Mouse (Mus musculus) forebrain, embryonic 12.5 days (tissue): ENCODE results near the gene Wbp1l. TPM values are rescaled to one million over a fixed set of nuclear protein-coding genes. Genes with fewer than 3 reads are reported as not detected.
"Not testable (repeated sequence)": the region's sequence is repeated elsewhere in the genome, so short reads cannot be mapped to it uniquely, and the experiment has no call there.

ENCODE experiments used
- ATAC-seq: fragments of 200-750 bp; cut with Nextera tagmentation; 2 replicates; pipeline ENCODE4 v1.8.0; 2017; ENCODE audit warnings: moderate TSS enrichment; ENCODE audit not compliant: low FRiP score
- H3K27ac ChIP-seq: fragments of 300-500 bp; sonication (generic); 2 replicates; pipeline ENCODE4 v1.5.1; 2016; ENCODE audit warnings: mild to moderate bottlenecking
- H3K27me3 ChIP-seq: fragments of 300-500 bp; sonication (generic); 2 replicates; pipeline ENCODE4 v1.6.1; 2016; ENCODE audit warnings: mild to moderate bottlenecking
- H3K36me3 ChIP-seq: fragments of 300-500 bp; sonication (generic); replicated peaks from 2 replicates; pipeline ENCODE4 v1.6.1; 2016; ENCODE audit warnings: mild to moderate bottlenecking
- H3K4me1 ChIP-seq: fragments of 300-500 bp; sonication (generic); 2 replicates; pipeline ENCODE4 v1.6.1; 2016
- H3K4me2 ChIP-seq: fragments of 300-500 bp; sonication (generic); 2 replicates; pipeline ENCODE4 v1.6.1; 2016; ENCODE audit warnings: mild to moderate bottlenecking, moderate library complexity
- H3K4me3 ChIP-seq: fragments of 300-500 bp; sonication (generic); replicated peaks from 2 replicates; pipeline ENCODE4 v1.5.1; 2016; ENCODE audit warnings: mild to moderate bottlenecking
- H3K9ac ChIP-seq: fragments of 300-500 bp; sonication (generic); 2 replicates; pipeline ENCODE4 v1.6.1; 2016; ENCODE audit warnings: mild to moderate bottlenecking
- H3K9me3 ChIP-seq: fragments of 300-500 bp; sonication (generic); 2 replicates; pipeline ENCODE4 v1.6.1; 2016
- WGBS: fragments of 180-500 bp; shearing (Covaris S2); methylation state at CpG from one replicate; pipeline ENCODE4 v1.1.7; 2016; 5-methylcytosine and 5-hydroxymethylcytosine counted together
- polyA plus RNA-seq: library from polyadenylated mRNA; unstranded; fragments of >200 nt; fragmentation: Nextera tagmentation; extraction: Ambion mirVana; gene quantifications from 2 replicates; pipeline ENCODE4 v1.2.1, GENCODE M21; 2016

The Wbp1l gene
- 43.2 and 44.5 TPM in 2 replicates for polyA plus RNA-seq

DNA sequence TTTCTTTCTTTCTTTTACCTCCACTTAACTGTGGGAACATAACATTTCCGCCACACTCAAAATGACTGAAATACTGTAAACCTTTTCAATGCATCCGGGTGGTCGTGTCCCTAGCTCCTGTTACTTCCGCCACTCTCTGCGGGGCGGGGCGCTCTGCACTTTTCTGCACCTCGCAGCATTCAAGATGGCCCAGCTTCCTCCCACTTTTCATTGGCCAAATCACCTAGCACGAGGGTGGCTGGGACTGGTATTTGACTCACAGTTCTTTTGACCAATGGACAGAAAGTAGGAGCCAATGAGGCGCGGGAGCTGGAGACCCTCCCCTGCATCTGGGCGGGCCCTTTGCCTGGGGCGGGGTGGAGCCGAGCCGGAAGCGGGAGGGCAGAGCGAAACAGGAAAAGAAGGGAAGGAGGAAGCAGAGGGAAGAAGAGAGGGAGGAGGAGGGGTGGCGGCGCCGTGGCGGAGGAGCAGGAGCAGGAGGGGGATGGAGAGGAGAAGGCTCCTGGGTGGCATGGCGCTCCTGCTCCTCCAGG, at the start of gene Wbp1l:
Wbp1l (plus strand) TSS at position 365 of the 533 bp plus-strand sequence.
- peak within 1 kb of the TSS; percentile 31; the same call in 1 of the 2 replicates for H3K27ac ChIP-seq
- under 1% methylated on average over 21 of the region's 22 CpGs for WGBS
- peak within 1 kb of the TSS; percentile 95 for H3K4me3 ChIP-seq
- H3K4me1 ChIP-seq: peaks cover 19% of the 10 kb centered on the region
- no peaks in the 10 kb centered on the region for H3K27me3 ChIP-seq
- peak; percentile 100 for ATAC-seq
- no peaks in the 10 kb centered on the region for H3K9me3 ChIP-seq
- H3K36me3 ChIP-seq: peaks cover 6% of the 10 kb centered on the region; the same call in 1 of the 2 replicates
- peak within 1 kb of the TSS; percentile 81 for H3K9ac ChIP-seq
- H3K4me2 ChIP-seq: peak within 1 kb of the TSS; percentile 97

DNA sequence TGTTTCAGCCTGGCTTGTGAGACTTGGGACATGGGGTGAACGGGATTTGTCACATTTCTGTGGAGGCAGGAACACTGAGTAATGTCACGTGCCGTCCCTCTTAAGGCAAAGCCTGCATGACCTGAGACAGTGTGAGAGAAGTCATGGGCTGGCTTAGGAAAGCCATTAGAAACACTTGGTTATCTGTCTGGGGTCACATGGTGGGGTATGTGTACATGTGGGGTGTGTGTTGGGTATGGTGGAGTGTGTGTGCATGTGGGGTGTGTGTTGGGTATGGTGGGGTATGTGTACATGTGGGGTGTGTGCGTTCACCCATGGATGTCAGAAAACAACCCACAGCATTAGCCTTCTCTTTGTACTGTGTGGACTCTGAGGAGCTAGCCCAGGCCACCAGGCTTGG, 48.5 kb upstream of the Wbp1l start:
- no peak for ATAC-seq
- Histone ChIP-seq H3K27me3 (no peaks in the 10 kb centered on the region), H3K36me3 (peaks cover 58% of the 10 kb centered on the region), H3K9ac (no peak overlapping the region), H3K4me1 (peaks cover 19% of the 10 kb centered on the region; the same call in 1 of the 2 replicates), H3K4me3 (no peak overlapping the region), H3K27ac (no peak overlapping the region), H3K4me2 (no peak overlapping the region), H3K9me3 (no peaks in the 10 kb centered on the region)
- WGBS: 93% methylated on average over 4 of the region's 4 CpGs

DNA sequence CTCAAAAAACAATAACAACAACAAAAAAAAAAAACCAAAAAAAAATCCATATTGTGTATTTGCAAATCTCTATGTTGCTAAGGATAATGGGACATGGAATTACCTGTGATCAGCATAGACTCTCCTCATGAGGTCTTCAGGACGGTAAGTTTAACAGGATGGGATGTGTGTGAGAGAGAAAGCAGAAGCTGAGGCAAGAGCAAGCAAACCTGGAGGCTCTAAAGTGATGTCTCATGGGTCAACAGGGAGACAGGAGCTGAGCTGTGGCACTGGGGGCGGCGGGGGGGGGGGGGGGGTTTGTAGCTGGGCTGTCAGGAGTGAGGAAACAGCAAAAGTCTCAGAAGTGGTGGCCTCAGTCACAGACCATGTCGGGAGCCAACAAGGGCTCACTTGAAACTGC, 46.4 kb upstream of the Wbp1l start:
- Histone ChIP-seq H3K27me3 (no peaks in the 10 kb centered on the region), H3K4me2 (no peak overlapping the region), H3K4me1 (peaks cover 16% of the 10 kb centered on the region; the same call in 1 of the 2 replicates), H3K27ac (no peak overlapping the region), H3K4me3 (no peak overlapping the region), H3K9ac (no peak overlapping the region), H3K36me3 (peaks cover 69% of the 10 kb centered on the region), H3K9me3 (no peaks in the 10 kb centered on the region)
- 78% methylated on average over 4 of the region's 4 CpGs for WGBS
- no peak for ATAC-seq

DNA sequence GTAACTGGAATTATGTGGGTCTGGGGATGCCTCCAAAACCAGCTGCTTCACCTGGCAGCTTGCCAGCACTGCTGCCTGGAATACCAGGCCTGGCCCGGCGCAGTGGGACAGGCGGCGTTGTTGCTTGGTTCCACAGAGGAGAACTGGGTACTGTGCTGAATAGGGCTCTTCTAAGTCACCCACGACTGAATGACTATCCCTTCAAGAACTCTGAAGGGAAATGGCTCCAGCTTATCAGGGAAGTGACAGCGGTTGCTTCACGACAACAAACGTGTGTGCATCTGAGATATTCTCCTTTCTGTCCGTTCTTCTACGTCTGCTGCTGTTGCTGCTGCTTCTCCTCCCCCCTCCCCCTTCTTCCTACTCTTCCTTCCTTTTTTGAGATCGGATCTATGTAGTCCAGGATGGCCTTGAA, 45.3 kb upstream of the Wbp1l start:
- ATAC-seq: no peak
- 77% methylated on average over 11 of the region's 11 CpGs for WGBS
- peak overlapping the region; percentile 25; the same call in 1 of the 2 replicates for H3K27ac ChIP-seq

DNA sequence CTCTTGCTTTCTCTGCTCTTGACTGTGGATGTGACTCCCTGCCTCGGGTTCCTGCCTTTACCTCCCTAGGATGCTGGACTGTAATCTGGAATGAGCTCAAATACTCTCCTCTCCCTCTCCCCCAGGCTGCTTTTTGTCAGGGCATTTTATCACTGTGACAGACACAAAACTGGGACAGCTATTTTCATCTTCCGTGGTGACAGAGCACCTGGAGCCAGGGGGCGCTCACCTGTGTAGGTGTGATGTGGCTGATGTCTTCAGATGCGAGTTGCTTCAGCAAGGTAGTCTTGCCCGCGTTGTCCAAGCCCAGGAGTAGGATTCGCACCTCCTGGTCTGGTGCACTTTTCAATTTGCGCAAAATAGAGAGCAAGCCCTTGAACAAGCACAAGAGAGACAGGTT, 40.9 kb upstream of the Wbp1l start:
- H3K9me3 ChIP-seq: no peaks in the 10 kb centered on the region
- H3K36me3 ChIP-seq: peaks cover 48% of the 10 kb centered on the region
- H3K4me1 ChIP-seq: peaks cover 7% of the 10 kb centered on the region; the same call in 1 of the 2 replicates
- no peak overlapping the region for H3K9ac ChIP-seq
- ATAC-seq: no peak
- 77% methylated on average over 8 of the region's 8 CpGs for WGBS
- H3K27ac ChIP-seq: no peak overlapping the region
- H3K27me3 ChIP-seq: no peaks in the 10 kb centered on the region
- H3K4me2 ChIP-seq: no peak overlapping the region
- H3K4me3 ChIP-seq: no peak overlapping the region

More for the DNA sequence above, 45.3 kb upstream of the Wbp1l start:
- Histone ChIP-seq H3K9ac (no peak overlapping the region), H3K4me2 (no peak overlapping the region), H3K27me3 (no peaks in the 10 kb centered on the region), H3K4me1 (peaks cover 7% of the 10 kb centered on the region; the same call in 1 of the 2 replicates), H3K36me3 (peaks cover 69% of the 10 kb centered on the region), H3K4me3 (no peak overlapping the region), H3K9me3 (no peaks in the 10 kb centered on the region)

DNA sequence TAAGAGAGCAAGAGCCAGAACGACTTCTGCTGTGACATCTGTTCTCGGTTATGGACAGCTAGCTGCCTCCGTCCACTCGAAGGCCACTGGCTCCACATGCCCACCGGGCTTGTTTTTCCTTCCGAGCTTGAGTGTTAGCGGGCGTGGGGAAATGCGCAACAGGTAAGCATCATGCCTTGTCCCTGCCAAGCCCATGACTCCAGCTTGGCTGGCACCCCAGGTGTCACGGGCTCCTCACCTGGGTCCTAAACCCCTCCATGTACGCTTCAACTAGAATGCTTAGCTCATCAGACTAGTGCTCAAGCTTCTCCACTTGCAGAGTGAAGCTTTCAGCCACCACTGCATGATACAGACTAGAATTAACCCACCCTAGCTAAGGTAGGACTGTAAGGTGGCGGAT, 40.3 kb upstream of the Wbp1l start:
- Histone ChIP-seq H3K9ac (no peak overlapping the region), H3K4me1 (peaks cover 3% of the 10 kb centered on the region; the same call in 1 of the 2 replicates), H3K4me2 (no peak overlapping the region), H3K36me3 (peaks cover 48% of the 10 kb centered on the region), H3K9me3 (no peaks in the 10 kb centered on the region), H3K27ac (no peak overlapping the region), H3K4me3 (no peak overlapping the region), H3K27me3 (no peaks in the 10 kb centered on the region)
- WGBS: 65% methylated on average over 12 of the region's 12 CpGs
- no peak for ATAC-seq

DNA sequence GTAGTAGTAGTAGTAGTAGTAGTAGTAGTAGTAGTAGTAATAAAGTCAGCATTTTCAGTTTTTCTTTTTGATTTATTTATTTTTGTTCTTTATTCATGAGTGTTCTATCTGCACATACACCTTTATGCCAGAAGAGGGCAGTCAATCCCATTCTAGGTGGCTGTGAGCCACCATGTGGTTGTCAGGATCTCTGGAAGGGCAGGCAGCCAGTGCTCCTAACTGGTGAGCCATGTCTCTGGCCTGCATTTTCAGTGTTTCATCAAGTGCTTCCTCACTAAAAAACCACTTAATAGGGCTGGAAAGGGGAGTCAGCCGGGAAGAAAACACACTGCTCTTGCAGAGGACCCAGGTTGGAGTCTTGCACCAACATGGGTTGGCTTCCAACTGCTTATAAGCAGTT, 36.8 kb upstream of the Wbp1l start:
- Histone ChIP-seq H3K27me3 (no peaks in the 10 kb centered on the region), H3K4me1 (no peaks in the 10 kb centered on the region), H3K27ac (no peak overlapping the region), H3K9ac (no peak overlapping the region), H3K4me2 (no peak overlapping the region), H3K9me3 (no peaks in the 10 kb centered on the region), H3K36me3 (peaks cover 26% of the 10 kb centered on the region), H3K4me3 (no peak overlapping the region)
- WGBS: 23% methylated on average over 1 of the region's 1 CpGs
- peak; percentile 58; the same call in 1 of the 2 replicates for ATAC-seq

DNA sequence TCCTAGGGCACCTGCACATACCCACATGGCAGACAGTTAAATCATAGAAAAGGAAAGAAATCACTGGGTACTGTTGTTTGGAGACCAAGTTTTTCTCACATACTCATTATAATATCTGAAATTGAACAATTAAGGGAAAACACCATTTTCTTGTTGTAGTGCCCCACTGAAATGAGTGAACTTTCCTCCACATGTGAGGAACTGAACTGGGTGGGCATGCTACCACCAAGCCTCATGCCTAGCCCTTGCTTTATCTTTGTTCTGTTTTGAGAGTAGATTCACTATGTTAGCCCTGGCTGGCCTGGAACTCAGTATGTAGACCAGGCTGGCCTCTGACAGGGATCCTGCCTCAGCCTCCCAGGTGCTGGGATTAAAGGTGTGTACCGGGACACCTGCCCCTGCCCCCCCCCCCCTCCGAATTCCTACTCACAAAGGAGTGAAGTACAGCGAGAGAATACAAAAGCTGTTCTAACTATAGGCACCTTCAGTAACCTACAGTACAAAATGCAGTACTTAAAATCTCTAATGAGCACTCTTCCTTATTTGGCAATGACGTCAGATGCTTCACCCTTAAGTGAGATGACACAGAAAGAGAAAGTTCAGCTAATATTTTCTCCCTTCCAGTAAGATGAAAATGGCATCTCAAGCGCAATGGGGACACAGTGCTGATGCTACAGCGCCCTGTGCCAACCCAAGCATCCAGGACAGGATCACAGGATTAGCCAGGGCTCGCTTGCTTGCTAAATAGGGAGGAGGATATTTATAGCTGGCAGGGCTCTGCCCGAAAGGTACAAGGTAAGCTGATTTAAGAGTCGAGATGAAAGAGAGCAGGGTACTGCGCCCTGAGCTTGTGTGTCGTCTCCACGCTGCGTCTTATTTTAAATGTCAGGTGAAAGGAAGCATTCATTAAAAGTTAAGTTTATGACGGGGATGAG, 36.0 kb upstream of the Wbp1l start:
- Histone ChIP-seq H3K4me3 (no peak overlapping the region), H3K27me3 (no peaks in the 10 kb centered on the region), H3K27ac (no peak overlapping the region), H3K9ac (no peak overlapping the region), H3K9me3 (peaks cover 3% of the 10 kb centered on the region; the same call in 1 of the 2 replicates), H3K4me2 (no peak overlapping the region), H3K36me3 (peaks cover 24% of the 10 kb centered on the region), H3K4me1 (no peaks in the 10 kb centered on the region)
- 85% methylated on average over 14 of the region's 14 CpGs for WGBS
- ATAC-seq: no peak

DNA sequence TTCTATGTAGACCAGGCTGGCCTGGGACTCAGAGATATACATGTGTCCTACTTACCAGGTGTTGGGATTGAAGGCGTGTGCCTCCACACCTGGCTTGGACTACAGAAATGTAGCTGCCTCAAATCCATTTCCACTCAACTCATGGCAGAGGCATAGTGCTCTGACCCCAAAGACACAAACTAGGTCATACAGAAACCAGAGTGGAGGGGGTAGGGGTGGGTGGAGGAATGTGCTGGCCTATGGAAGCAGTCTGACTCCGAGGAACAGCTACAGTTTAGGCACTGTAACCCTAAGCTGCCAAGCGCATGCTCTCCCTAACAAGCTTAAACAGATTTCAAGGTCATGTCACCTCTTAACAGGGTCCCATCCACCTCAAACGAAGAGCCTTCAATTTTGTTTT, 35.3 kb upstream of the Wbp1l start:
- ATAC-seq: no peak
- 91% methylated on average over 4 of the region's 4 CpGs for WGBS
- H3K27ac ChIP-seq: no peak overlapping the region
- H3K9me3 ChIP-seq: peaks cover 3% of the 10 kb centered on the region; the same call in 1 of the 2 replicates
- no peaks in the 10 kb centered on the region for H3K27me3 ChIP-seq
- peaks cover 21% of the 10 kb centered on the region; the same call in 1 of the 2 replicates for H3K36me3 ChIP-seq
- no peak overlapping the region for H3K4me2 ChIP-seq
- H3K4me1 ChIP-seq: no peaks in the 10 kb centered on the region
- no peak overlapping the region for H3K9ac ChIP-seq
- H3K4me3 ChIP-seq: no peak overlapping the region

DNA sequence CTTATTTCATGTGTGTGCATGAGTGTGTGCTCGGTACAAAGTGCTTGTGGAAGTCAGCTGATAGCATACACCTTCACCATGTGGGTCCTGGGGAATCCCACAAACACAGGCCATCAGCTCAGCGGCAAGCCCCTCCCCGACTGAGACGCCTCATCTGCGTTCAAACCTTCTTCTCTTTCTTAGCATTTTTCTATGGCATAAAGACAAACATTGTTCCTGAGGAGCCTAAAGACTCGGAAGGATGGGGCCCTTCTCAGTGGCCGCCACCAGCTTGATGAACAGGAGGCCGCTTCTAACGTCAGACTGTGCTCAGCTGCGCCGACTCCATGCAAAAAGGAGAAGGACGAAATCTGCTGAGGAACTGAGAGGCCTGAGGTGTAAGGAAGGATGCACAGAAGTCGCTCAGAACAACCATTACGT, 34.8 kb upstream of the Wbp1l start:
- ATAC-seq: no peak
- H3K9me3 ChIP-seq: peaks cover 3% of the 10 kb centered on the region; the same call in 1 of the 2 replicates
- H3K27me3 ChIP-seq: no peaks in the 10 kb centered on the region
- no peaks in the 10 kb centered on the region for H3K4me1 ChIP-seq
- H3K9ac ChIP-seq: no peak overlapping the region
- H3K36me3 ChIP-seq: peaks cover 21% of the 10 kb centered on the region; the same call in 1 of the 2 replicates
- no peak overlapping the region for H3K27ac ChIP-seq
- H3K4me2 ChIP-seq: no peak overlapping the region
- 70% methylated on average over 14 of the region's 14 CpGs for WGBS
- H3K4me3 ChIP-seq: no peak overlapping the region

DNA sequence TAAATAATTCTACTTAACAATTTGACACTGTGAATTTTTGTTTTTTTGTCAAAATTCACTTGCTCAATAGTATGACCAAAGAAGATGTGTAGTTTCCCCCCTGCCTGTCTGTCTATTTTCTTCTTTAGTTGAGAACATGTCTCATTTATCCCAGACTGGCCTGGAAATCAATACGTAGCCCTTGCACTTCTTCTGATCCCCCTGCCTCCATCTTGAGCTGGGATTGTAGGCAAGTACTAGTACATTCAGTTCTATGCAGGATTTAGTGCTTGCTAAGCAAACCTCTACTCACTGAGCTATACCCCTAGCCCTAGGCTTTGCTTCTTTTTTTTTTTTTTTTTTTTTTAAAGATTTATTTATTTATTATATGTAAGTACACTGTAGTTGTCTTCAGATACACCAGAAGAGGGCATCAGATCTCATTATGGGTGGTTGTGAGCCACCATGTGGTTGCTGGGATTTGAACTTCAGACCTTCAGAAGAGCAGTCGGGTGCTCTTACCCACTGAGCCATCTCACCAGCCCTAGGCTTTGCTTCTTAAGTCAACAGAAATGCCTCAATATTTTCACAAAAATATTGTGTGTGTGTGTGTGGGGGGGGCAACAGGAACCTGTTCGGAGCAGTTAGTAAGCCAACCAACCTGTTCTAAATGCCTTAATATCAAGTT, 27.5 kb upstream of the Wbp1l start:
- H3K9ac ChIP-seq, H3K9me3 ChIP-seq, ATAC-seq, H3K27ac ChIP-seq, H3K27me3 ChIP-seq, H3K36me3 ChIP-seq: not testable (repeated sequence)
- peaks cover 22% of the 10 kb centered on the region for H3K4me1 ChIP-seq
- WGBS: 82% methylated on average over 3 of the region's 3 CpGs
- peak overlapping the region; percentile 67 for H3K4me2 ChIP-seq
- H3K4me3 ChIP-seq: peak overlapping the region; percentile 81; the same call in 1 of the 2 replicates

DNA sequence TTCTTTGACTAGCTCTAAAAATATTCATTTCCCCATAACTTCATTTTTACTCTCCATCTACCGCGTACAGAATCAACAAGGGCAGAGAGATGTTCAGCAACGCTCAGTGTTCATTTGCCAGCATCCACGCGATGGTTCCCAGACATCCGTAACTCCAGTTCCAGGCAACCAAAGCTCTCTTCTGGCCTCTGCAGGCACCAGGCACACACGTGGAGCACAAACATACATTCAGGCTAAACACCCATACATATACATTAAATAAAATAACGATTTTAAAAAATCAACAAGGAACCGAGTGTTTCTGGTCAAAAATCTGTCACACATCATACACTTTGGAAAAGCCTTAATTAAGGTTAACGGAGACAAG, 27.0 kb upstream of the Wbp1l start:
- Histone ChIP-seq H3K27me3 (no peaks in the 10 kb centered on the region), H3K27ac (peak overlapping the region; percentile 81; the same call in 1 of the 2 replicates), H3K4me3 (peak overlapping the region; percentile 81), H3K4me2 (peak overlapping the region; percentile 67), H3K4me1 (peaks cover 22% of the 10 kb centered on the region), H3K36me3 (0 out of 2 replicates have a peak, but pooled peaks cover 6% of the 10 kb centered on the region), H3K9ac (peak overlapping the region; percentile 83), H3K9me3 (peaks cover 3% of the 10 kb centered on the region; the same call in 1 of the 2 replicates)
- no peak for ATAC-seq
- 20% methylated on average over 10 of the region's 10 CpGs for WGBS
